Mouse (Mus musculus): ENCODE measurements around the gene Mmp19.

- TF ChIP-seq POLR2A (IDR thresholded peaks at IDR 0.05; ENCODE audit: low read depth, low read length) (no peak), CTCF (IDR thresholded peaks at IDR 0.05; ENCODE audit: extremely low read depth, insufficient read length, insufficient replicate concordance, low read depth, low read length) (no peak)
Measured at GRCm38 (mm10) chr10:128743235-128743634, 47.5 kb upstream of the Mmp19 start.
